Mouse (Mus musculus) midbrain, postnatal 0 days (tissue): ENCODE measurements around the gene Trappc6b. TPM values are rescaled to one million over a fixed set of nuclear protein-coding genes. Genes with fewer than 3 reads are reported as not detected.

Experiments
- ATAC-seq: fragments of 200-750 bp; cut with Nextera tagmentation; 2 replicates; pipeline ENCODE4 v1.8.0; 2017; ENCODE audit warnings: moderate number of reproducible peaks, mild to moderate bottlenecking, moderate TSS enrichment, moderate library complexity; ENCODE audit not compliant: low FRiP score
- DNase-seq: peaks from one replicate; pipeline ENCODE4 v3.0.0-alpha.2; 2015; ENCODE audit warnings: low spot score
- H3K27ac ChIP-seq: fragments of 300-500 bp; sonication (generic); 2 replicates; pipeline ENCODE4 v1.5.1; 2014; ENCODE audit warnings: low read depth, mild to moderate bottlenecking, low read length, mixed read lengths
- H3K27me3 ChIP-seq: fragments of 300-500 bp; sonication (generic); 2 replicates; pipeline ENCODE4 v1.6.1; 2014; ENCODE audit warnings: low read length, control low read depth, mixed read lengths; ENCODE audit not compliant: insufficient read depth
- H3K36me3 ChIP-seq: fragments of 300-500 bp; sonication (generic); 2 replicates; pipeline ENCODE4 v1.6.1; 2014; ENCODE audit warnings: low read length, control low read depth, mixed read lengths; ENCODE audit not compliant: insufficient read depth
- H3K4me1 ChIP-seq: fragments of 300-500 bp; sonication (generic); 2 replicates; pipeline ENCODE4 v1.6.1; 2014; ENCODE audit warnings: mild to moderate bottlenecking, control low read depth, antibody characterized with exemption, low read length, mixed read lengths; ENCODE audit not compliant: insufficient read depth
- H3K4me2 ChIP-seq: fragments of 300-500 bp; sonication (generic); 2 replicates; pipeline ENCODE4 v1.6.1; 2014; ENCODE audit warnings: low read depth, mild to moderate bottlenecking, low read length, mixed read lengths; ENCODE audit not compliant: poor library complexity, severe bottlenecking
- H3K4me3 ChIP-seq: fragments of 300-500 bp; sonication (generic); 2 replicates; pipeline ENCODE4 v1.5.1; 2014; ENCODE audit warnings: low read depth, mild to moderate bottlenecking, low read length, moderate library complexity
- H3K9ac ChIP-seq: fragments of 300-500 bp; sonication (generic); replicated peaks from 2 replicates; pipeline ENCODE4 v1.6.1; 2014; ENCODE audit warnings: mild to moderate bottlenecking, low read length, moderate library complexity, mixed read lengths; ENCODE audit not compliant: poor library complexity, severe bottlenecking
- H3K9me3 ChIP-seq: fragments of 300-500 bp; sonication (generic); 2 replicates; pipeline ENCODE4 v1.6.1; 2016; ENCODE audit warnings: low read length, control low read depth
- CTCF ChIP-seq: IDR thresholded peaks from 2 replicates; pipeline ENCODE4 v1.5.1; 2016; ENCODE audit warnings: antibody characterized with exemption, mild to moderate bottlenecking
- WGBS: fragments of 180-500 bp; shearing (Covaris S2); extraction: QIAGEN DNeasy Blood & Tissue Kit; methylation state at CpG from one replicate; pipeline ENCODE4 v1.1.7; 2014; 5-methylcytosine and 5-hydroxymethylcytosine counted together
- polyA plus RNA-seq: library from polyadenylated mRNA; unstranded; fragments of >200 nt; fragmentation: Nextera tagmentation; extraction: Ambion mirVana; gene quantifications from 2 replicates; pipeline ENCODE4 v1.2.1, GENCODE M21; 2015
- total RNA-seq: library from RNA; depleted of rRNA; stranded (reverse); fragments of >200 nt; gene quantifications from 2 replicates; pipeline ENCODE4 v1.2.3, GENCODE M21; 2014

Gene Trappc6b
- total and polyA plus RNA-seq, 2 experiments from 2014 or later, result 72.7 to 181 TPM

DNA sequence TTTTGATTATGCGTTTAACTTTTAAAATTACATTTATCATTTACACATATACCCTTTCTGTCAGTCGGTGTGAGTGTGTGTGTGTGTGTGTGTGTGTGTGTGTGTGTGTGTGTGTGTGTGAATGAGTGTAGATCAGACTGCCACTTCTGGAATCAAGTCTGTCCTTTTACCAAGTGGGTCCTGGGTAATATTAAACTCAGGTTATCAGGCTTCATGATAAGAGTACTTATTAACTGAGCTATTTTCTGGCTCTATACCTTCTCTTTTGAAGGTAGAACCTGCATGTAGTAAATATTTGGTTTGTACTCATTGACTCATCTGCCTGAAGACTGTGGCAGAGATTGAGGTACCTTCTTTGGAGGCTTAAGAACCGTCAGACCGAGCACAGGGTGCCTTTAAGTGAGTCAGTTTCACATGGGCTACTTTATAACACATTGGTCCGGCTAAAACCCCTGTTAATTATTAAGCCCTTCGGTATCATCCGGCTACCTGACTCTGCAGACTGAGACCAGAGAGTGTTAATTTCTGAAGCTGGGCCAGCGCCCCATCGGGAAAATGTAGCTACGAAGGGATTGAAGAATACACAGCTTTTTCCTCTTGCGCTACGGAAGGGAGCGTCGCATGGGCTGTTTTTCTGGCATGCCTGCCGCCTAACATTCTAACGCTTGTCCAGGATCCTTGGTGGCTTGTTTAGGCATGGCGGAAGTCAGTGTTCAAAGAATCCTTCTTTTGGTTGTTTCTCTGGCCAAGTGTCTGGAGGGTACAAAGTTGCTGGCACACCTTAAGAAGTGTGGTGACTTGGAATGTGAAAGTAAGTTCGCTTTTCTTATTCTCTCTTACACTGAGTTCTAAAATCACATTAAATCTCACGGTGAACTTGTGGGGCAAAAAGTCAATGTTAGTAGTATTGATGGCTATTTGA, 34.1 kb upstream of the Trappc6b start, which contains the start of gene Mia2:
Mia2 (plus strand) TSS at position 696 of the 922 bp plus-strand sequence.
- no peak within 1 kb of the TSS for H3K4me2 ChIP-seq
- no peaks in the 10 kb centered on the region for H3K36me3 ChIP-seq
- no peak within 1 kb of the TSS for H3K9ac ChIP-seq
- no peak for DNase-seq
- H3K27ac ChIP-seq, result no peak within 1 kb of the TSS
- no peaks in the 10 kb centered on the region for H3K4me1 ChIP-seq
- H3K27me3 ChIP-seq, result no peaks in the 10 kb centered on the region
- no peaks in the 10 kb centered on the region for H3K9me3 ChIP-seq
- ATAC-seq, result no peak
- 85% methylated on average over 19 of the region's 19 CpGs for WGBS
- no peak for TF ChIP-seq CTCF
- H3K4me3 ChIP-seq, result no peak within 1 kb of the TSS

DNA sequence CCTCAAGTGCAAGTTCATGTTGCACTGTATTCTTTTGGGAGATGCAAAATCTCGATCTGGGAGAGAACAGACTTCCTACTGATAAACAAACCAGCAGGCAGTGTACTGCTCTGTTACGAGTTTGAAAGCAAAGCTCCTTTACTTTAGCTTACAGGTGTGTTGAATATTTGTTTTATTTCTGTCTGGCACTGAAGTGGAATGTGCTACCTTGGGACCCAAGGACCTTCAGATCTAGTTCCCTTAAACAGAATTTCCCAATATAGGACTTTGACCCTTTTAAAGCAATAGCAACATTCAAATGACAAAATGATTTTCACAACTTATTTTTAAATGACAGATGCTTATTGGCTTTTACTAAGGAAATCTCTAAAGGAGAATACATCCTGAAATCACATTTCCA, 32.3 kb upstream of the Trappc6b start:
- Histone ChIP-seq H3K27ac (no peak overlapping the region), H3K4me1 (no peaks in the 10 kb centered on the region), H3K27me3 (no peaks in the 10 kb centered on the region), H3K4me2 (no peak overlapping the region), H3K4me3 (no peak overlapping the region), H3K9ac (no peak overlapping the region), H3K36me3 (no peaks in the 10 kb centered on the region), H3K9me3 (no peaks in the 10 kb centered on the region)
- DNase-seq, result no peak
- no peak for ATAC-seq
- TF ChIP-seq CTCF, result no peak
- 66% methylated on average over 2 of the region's 2 CpGs for WGBS

DNA sequence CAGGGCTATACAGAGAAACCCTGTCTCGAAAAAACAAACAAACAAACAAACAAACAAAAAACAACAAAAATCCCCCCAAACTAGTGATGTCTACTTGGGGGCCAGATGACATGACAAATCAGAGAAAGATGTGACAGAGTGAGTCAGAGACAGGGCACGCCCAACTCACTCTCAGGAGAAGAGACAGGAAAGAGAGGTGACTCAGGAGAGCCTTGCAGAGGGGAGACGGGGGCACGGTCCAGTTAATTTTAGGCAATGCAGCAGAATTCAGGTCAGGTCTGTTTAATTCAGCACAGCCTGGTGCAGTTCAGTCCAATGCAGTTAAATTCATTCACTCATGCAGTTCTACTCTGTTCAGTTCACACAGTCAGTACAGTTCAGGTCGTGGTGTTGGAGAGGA, 24.9 kb upstream of the Trappc6b start:
- Histone ChIP-seq H3K27me3 (no peaks in the 10 kb centered on the region), H3K9me3 (no peaks in the 10 kb centered on the region), H3K36me3 (no peaks in the 10 kb centered on the region), H3K4me1 (no peaks in the 10 kb centered on the region), H3K4me3 (no peak overlapping the region), H3K4me2 (no peak overlapping the region), H3K27ac (no peak overlapping the region), H3K9ac (no peak overlapping the region)
- TF ChIP-seq CTCF, result no peak
- ATAC-seq (no peak), DNase-seq (no peak)
- 90% methylated on average over 5 of the region's 5 CpGs for WGBS

DNA sequence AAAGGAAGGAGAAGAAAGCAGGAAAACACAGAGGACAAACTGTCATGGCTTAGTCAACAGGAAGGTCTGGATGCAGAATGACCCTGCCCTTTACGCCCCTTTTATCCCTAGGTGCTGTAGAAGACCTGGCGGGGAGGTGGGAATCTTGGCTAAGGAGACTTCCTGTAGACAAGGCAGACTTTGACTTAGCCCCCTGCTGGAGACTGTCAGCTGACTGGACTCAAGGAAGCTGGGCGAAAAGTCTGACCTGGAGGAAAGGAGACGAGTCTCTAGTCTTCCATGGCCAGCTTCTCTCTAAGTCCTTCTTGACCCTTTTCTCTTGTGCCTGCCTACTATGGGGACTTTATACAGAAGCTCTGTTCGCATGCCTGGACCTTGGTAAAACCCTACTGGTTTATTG, 23.2 kb upstream of the Trappc6b start:
- no peaks in the 10 kb centered on the region for H3K27me3 ChIP-seq
- no peak overlapping the region for H3K4me3 ChIP-seq

DNA sequence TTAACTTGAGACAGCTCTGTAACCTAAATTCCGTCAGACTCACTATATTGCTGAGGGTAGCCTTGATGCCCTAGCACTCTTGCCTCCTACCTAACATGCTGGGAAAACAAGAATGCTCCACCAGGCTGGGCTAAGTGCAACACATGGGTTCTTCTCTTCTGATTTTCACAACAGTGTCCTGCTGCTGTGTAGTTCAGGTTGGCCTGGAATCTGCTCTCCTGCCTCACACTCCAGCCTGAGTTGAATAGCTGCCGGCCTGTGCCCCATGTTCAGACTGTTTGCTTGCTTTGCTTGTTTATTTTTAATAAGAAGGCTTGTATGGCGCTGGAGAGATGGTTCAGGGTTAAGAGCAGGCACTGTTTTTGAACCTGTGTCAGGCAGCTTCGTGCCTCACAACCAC, 19.2 kb upstream of the Trappc6b start:
- TF ChIP-seq CTCF, result no peak
- WGBS, result 88% methylated on average over 4 of the region's 4 CpGs

More for the DNA sequence above, 23.2 kb upstream of the Trappc6b start:
- TF ChIP-seq CTCF, result no peak
- DNase-seq, result no peak
- H3K27ac ChIP-seq, result no peak overlapping the region
- H3K9me3 ChIP-seq, result no peaks in the 10 kb centered on the region
- ATAC-seq, result no peak
- no peak overlapping the region for H3K9ac ChIP-seq
- no peaks in the 10 kb centered on the region for H3K4me1 ChIP-seq
- no peaks in the 10 kb centered on the region for H3K36me3 ChIP-seq
- whole genome bisulfite sequencing, result 72% methylated on average over 5 of the region's 5 CpGs
- no peak overlapping the region for H3K4me2 ChIP-seq

DNA sequence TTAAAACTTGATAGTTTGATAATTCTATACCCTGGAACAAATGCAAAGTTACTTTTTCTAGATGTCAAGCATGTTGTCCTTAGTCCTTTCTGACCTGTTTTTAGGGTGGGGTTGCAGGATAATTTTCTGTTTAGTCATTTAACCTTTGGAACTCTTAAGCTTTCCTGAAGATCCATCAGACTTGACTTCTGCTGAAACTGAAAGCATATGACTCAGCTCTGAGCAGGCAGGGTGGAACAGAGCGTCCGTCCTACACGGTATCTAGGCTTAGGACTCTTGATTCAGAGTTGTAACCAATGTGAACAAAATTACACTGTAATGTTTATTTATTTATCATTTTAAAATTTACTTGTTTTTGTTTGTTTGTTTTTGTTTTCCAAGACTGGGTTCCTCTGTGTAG, 16.6 kb upstream of the Trappc6b start:
- Histone ChIP-seq H3K4me2 (no peak overlapping the region), H3K27ac (no peak overlapping the region), H3K4me3 (no peak overlapping the region), H3K9me3 (no peaks in the 10 kb centered on the region), H3K4me1 (no peaks in the 10 kb centered on the region), H3K9ac (no peak overlapping the region), H3K27me3 (no peaks in the 10 kb centered on the region), H3K36me3 (0 out of 2 replicates have a peak, but pooled peaks cover 3% of the 10 kb centered on the region)
- no peak for DNase-seq
- WGBS, result 97% methylated on average over 3 of the region's 3 CpGs
- no peak for TF ChIP-seq CTCF
- ATAC-seq, result no peak

More for the DNA sequence above, 19.2 kb upstream of the Trappc6b start:
- no peak overlapping the region for H3K4me2 ChIP-seq
- no peaks in the 10 kb centered on the region for H3K9me3 ChIP-seq
- H3K4me1 ChIP-seq, result no peaks in the 10 kb centered on the region
- no peak overlapping the region for H3K4me3 ChIP-seq
- ATAC-seq (no peak), DNase-seq (no peak)
- H3K27me3 ChIP-seq, result no peaks in the 10 kb centered on the region
- H3K9ac ChIP-seq, result no peak overlapping the region
- no peak overlapping the region for H3K27ac ChIP-seq
- no peaks in the 10 kb centered on the region for H3K36me3 ChIP-seq
